Mouse (Mus musculus) heart, adult 2 months (tissue): ENCODE data around the gene Kat6b. TPM values are rescaled to one million over a fixed set of nuclear protein-coding genes. Genes with fewer than 3 reads are reported as not detected.
A peak's percentile ranks its signal among the peaks of the same experiment; 100 is the strongest.

Experiments
- DNase-seq, 2 experiments: peaks; one replicate each; pipeline ENCODE4 v3.0.0; 2021
- H3K27ac ChIP-seq: fragments of 200-600 bp; 2 replicates; pipeline ENCODE4 v1.8.1; 2022
- H3K27me3 ChIP-seq: fragments of 200-500 bp; 2 replicates; pipeline ENCODE4 v1.6.1; 2012; ENCODE audit warnings: mild to moderate bottlenecking, low read length, inconsistent platforms, mixed read lengths; ENCODE audit not compliant: control insufficient read depth, insufficient read depth
- H3K36me3 ChIP-seq: fragments of 200-500 bp; 2 replicates; pipeline ENCODE4 v1.6.1; 2012; ENCODE audit warnings: low read length, inconsistent platforms; ENCODE audit not compliant: control insufficient read depth, insufficient read depth
- H3K4me1 ChIP-seq: fragments of 200-500 bp; 2 replicates; pipeline ENCODE4 v1.6.1; 2011; ENCODE audit warnings: low read length; ENCODE audit not compliant: control insufficient read depth, insufficient read depth
- H3K4me3 ChIP-seq: fragments of 200-600 bp; 2 replicates; pipeline ENCODE4 v1.8.1; 2022
- H3K79me2 ChIP-seq: fragments of 200-500 bp; replicated peaks from 2 replicates; pipeline ENCODE4 v1.6.1; 2012; ENCODE audit warnings: mild to moderate bottlenecking, inconsistent platforms, low read length, moderate library complexity, mixed read lengths; ENCODE audit not compliant: control insufficient read depth, insufficient read depth
- H3K9ac ChIP-seq: fragments of 200-500 bp; 2 replicates; pipeline ENCODE4 v1.6.1; 2012; ENCODE audit warnings: low read depth, mild to moderate bottlenecking, control low read depth, inconsistent platforms, low read length, mixed read lengths
- CTCF ChIP-seq: fragments of 200-600 bp; IDR thresholded peaks from 2 replicates; pipeline ENCODE4 v1.8.1; 2022; ENCODE audit warnings: antibody characterized with exemption, mild to moderate bottlenecking, moderate library complexity
- EP300 ChIP-seq: fragments of 200-500 bp; IDR thresholded peaks from 2 replicates; pipeline ENCODE4 v1.6.1; 2011; ENCODE audit warnings: low read depth, low read length, control low read depth; ENCODE audit not compliant: insufficient read depth
- POLR2A ChIP-seq: fragments of 200-500 bp; IDR thresholded peaks from 2 replicates; pipeline ENCODE4 v1.6.1; 2011; ENCODE audit warnings: mild to moderate bottlenecking, low read depth, low read length, control low read depth; ENCODE audit not compliant: insufficient read depth
- WGBS: fragments of 180-500 bp; shearing (Covaris S2); methylation state at CpG from one replicate; pipeline ENCODE4 v1.1.7; 2018; 5-methylcytosine and 5-hydroxymethylcytosine counted together
- intact Hi-C: fragments of 180-260 bp; cut with DNase I; formaldehyde crosslinking; loops from one replicate; pipeline ENCODE4 v1.15.1; 2025
- long read RNA-seq: library from polyadenylated mRNA; stranded (forward); transcript quantifications from one replicate; pipeline ENCODE4 v2.0.0, GENCODE M21; 2021
- polyA plus RNA-seq: library from polyadenylated mRNA; depleted of rRNA; stranded (reverse); fragments of >200 nt; gene quantifications from 2 replicates; pipeline ENCODE4 v1.2.3, GENCODE M21; 2012; rRNA removed
- total RNA-seq, 2 experiments: library from RNA; stranded (reverse); gene quantifications; 2 replicates each; pipeline ENCODE4 v1.2.3; 2021

The Kat6b gene
- total RNA-seq (10 to 100 TPM; 26.6 to 27.9 TPM), polyA plus RNA-seq (9.0 and 12.7 TPM in 2 replicates)
- long read RNA-seq, partial matches to known transcripts = 0 of 2 reads
- long read RNA-seq, other reads (novel, unspliced or antisense) = 2 of 2 reads

DNA sequence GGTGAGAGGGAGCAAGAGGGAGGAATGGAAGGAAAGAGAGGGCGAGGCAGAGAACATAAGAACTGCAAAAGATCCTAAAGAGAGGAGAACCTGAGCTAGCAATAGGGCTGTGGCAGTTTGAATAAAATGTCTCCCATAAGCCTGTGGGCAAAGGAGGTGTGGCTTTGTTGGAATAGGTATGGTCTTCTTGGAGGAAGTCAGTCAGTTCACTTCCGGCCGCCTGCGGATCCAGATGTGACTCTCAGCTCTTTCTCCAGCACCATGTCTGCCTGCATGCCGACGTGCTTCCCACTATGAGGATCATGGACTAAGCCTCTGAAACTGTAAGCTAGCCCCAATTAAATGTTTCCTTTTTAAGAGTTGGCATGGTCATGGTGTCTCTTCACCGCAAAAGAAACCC, at the start of gene Kat6b:
Gene Kat6b (plus strand): TSS at position 204 of the 400 bp plus-strand sequence.
- no peaks in the 10 kb centered on the region for H3K79me2 ChIP-seq
- WGBS = 91% methylated on average over 7 of the region's 7 CpGs
- no peaks in the 10 kb centered on the region for H3K27me3 ChIP-seq
- no peak for TF ChIP-seq EP300
- no peak within 1 kb of the TSS for H3K4me3 ChIP-seq
- H3K27ac ChIP-seq = no peak within 1 kb of the TSS
- H3K9ac ChIP-seq = no peak within 1 kb of the TSS
- no peak for DNase-seq
- no peaks in the 10 kb centered on the region for H3K36me3 ChIP-seq
- intact Hi-C loops = no loop called here
- H3K4me1 ChIP-seq = no peaks in the 10 kb centered on the region

DNA sequence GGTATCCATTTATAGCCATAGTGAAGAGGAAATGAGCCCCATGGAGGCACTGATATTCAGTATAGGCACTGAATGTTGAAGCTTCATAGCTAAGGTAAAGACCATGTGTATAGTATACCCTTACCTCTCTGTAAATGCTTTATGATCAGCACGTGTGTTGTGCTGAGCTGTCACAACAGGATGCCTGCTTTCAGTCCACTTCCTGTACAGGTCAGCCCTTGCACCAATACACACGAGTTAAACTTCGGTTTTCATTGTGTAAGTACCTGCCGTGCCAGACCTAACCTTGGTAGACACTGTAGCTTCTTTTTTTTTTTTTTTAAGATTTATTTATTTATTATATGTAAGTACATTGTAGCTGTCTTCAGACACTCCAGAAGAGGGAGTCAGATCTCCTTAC, 47.8 kb upstream of the Kat6b start:
- TF ChIP-seq EP300 (no peak), CTCF (no peak), POLR2A (no peak)
- H3K4me1 ChIP-seq = peaks cover 2% of the 10 kb centered on the region
- no peak for DNase-seq
- H3K27me3 ChIP-seq = no peaks in the 10 kb centered on the region
- H3K9ac ChIP-seq = no peak overlapping the region
- no peaks in the 10 kb centered on the region for H3K79me2 ChIP-seq
- intact Hi-C loops = no loop called here
- no peaks in the 10 kb centered on the region; the same call in 1 of the 2 replicates for H3K36me3 ChIP-seq
- H3K4me3 ChIP-seq = no peak overlapping the region
- no peak overlapping the region for H3K27ac ChIP-seq
- WGBS = 59% methylated on average over 4 of the region's 4 CpGs

DNA sequence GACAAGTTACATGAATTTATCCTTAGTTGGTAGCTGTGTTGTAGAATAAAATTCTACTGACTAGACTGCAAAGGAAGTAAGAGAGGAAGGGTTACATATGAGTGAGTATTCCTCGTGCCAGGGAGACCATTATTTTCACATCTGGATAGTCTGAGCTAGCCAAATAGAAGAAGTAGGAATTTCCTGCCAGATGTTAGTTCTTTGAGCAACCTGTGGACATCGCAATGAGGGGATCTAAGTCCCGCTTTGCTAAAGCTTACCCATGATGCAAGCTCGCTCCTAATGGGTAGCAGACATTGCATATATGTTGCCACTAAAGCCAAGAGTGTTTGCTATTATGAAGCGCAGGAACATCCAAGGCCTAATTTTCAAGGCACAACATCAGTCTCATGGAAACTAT, 47.2 kb upstream of the Kat6b start:
- intact Hi-C loops = no loop called here
- Histone ChIP-seq H3K4me1 (peaks cover 2% of the 10 kb centered on the region), H3K27me3 (no peaks in the 10 kb centered on the region), H3K36me3 (no peaks in the 10 kb centered on the region; the same call in 1 of the 2 replicates), H3K27ac (no peak overlapping the region), H3K4me3 (no peak overlapping the region), H3K9ac (no peak overlapping the region), H3K79me2 (no peaks in the 10 kb centered on the region)
- WGBS = 63% methylated on average over 5 of the region's 5 CpGs
- TF ChIP-seq EP300 = no peak
- no peak for TF ChIP-seq POLR2A
- TF ChIP-seq CTCF = no peak
- DNase-seq = no peak

DNA sequence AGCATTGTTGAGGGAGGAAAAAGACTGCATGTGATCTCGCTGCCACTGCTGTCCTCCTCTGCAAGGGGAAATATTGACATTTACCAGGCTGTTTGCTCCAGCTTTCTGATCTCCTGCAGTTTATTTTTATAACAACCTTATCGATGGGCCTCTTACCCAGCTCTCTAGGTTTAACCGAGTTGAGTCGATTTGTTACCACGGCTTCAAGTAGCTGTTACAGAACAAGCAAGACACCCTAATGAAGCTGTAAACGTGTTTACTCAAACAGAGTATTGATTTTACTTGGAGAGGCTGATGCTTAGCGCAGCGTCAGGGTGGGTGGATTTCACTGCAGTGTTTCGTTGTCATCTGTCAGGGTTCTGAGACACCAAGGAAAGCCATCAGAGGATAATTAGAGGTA, 46.5 kb upstream of the Kat6b start:
- 32% methylated on average over 9 of the region's 9 CpGs for WGBS
- Histone ChIP-seq H3K4me3 (no peak overlapping the region), H3K9ac (no peak overlapping the region), H3K79me2 (no peaks in the 10 kb centered on the region), H3K36me3 (no peaks in the 10 kb centered on the region; the same call in 1 of the 2 replicates), H3K27me3 (no peaks in the 10 kb centered on the region), H3K27ac (peak overlapping the region; percentile 9; the same call in 1 of the 2 replicates), H3K4me1 (peaks cover 2% of the 10 kb centered on the region)
- intact Hi-C loops = no loop called here
- TF ChIP-seq POLR2A (no peak), EP300 (no peak), CTCF (no peak)
- DNase-seq = no peak

DNA sequence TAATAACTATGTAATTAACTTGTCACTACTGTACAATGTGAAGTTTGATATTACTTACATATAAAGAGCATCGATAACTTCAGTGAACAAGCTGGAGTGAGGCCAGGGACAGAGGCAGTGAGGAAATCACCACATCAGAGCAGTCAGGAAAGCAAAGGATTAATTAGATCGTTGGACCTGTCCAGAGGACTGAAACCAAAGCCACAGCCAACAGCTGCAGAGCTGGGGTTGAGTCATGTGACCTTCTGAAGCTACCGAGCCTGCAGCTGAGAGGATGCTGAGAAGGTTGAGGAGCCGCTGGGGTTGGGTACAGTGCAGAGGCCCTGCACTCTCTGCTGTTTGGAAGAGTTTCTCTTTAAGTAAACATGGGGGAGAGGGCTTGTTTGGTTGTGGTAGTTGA, 41.4 kb upstream of the Kat6b start:
- H3K4me3 ChIP-seq = no peak overlapping the region
- no peak overlapping the region for H3K27ac ChIP-seq
- no peak for TF ChIP-seq POLR2A
- TF ChIP-seq CTCF = no peak
- TF ChIP-seq EP300 = no peak
- no peak for DNase-seq
- WGBS = 33% methylated on average over 4 of the region's 4 CpGs
- no peaks in the 10 kb centered on the region for H3K4me1 ChIP-seq
- H3K27me3 ChIP-seq = no peaks in the 10 kb centered on the region
- no peaks in the 10 kb centered on the region for H3K79me2 ChIP-seq
- H3K9ac ChIP-seq = no peak overlapping the region
- no peaks in the 10 kb centered on the region; the same call in 1 of the 2 replicates for H3K36me3 ChIP-seq
- intact Hi-C loops = no loop called here

DNA sequence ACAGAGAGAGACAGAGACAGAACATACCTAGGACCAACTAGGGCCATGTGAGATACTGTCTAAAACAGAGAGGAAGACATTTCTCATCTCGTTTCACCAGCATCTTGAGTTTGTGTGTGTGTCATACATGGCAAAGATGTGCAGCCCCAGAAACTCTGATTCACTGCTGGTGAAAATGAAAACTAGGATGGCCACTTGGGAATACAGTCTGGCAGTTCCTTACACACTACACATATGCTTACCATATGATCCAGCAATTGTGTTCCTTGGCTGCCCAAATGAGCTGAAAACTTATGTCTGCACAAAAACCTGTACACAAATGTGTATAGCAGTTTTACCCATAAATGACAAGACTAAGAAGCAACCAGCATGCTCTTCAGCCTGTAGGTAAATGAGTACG, 40.7 kb upstream of the Kat6b start:
- DNase-seq = no peak
- no peaks in the 10 kb centered on the region for H3K27me3 ChIP-seq
- no peak overlapping the region for H3K4me3 ChIP-seq
- TF ChIP-seq POLR2A (no peak), CTCF (no peak), EP300 (no peak)
- H3K79me2 ChIP-seq = no peaks in the 10 kb centered on the region
- H3K36me3 ChIP-seq = no peaks in the 10 kb centered on the region; the same call in 1 of the 2 replicates
- H3K4me1 ChIP-seq = no peaks in the 10 kb centered on the region
- WGBS = 93% methylated on average over 2 of the region's 2 CpGs
- H3K9ac ChIP-seq = no peak overlapping the region
- no peak overlapping the region for H3K27ac ChIP-seq
- intact Hi-C loops = no loop called here
